Mouse (Mus musculus) embryo, embryonic 10.5 days (tissue): ENCODE data around the gene Clstn3.
"Not testable (repeated sequence)": the region's sequence is repeated elsewhere in the genome, so short reads cannot be mapped to it uniquely, and the experiment has no call there.

ENCODE experiments used
- DNase-seq: peaks from one replicate; pipeline ENCODE4 v3.0.0-alpha.2; 2015; ENCODE audit warnings: low spot score

Gene Clstn3

GRCm38 (mm10) chr6:124464305-124465271 lies at the start of gene Clstn3:
Clstn3 (minus strand) TSS chr6:124464794.
- DNase-seq = peak; percentile 91

- DNase-seq = peak; percentile 75
Observed at GRCm38 (mm10) chr6:124512355-124512836, 47.8 kb upstream of the Clstn3 start, which contains the start of gene C1ra. C1ra (plus strand) TSS chr6:124512405.

GRCm38 (mm10) chr6:124511936-124512335 lies 47.3 kb upstream of the Clstn3 start:
- no peak for DNase-seq

- DNase-seq = not testable (repeated sequence)
Observed at GRCm38 (mm10) chr6:124509192-124509591, 44.6 kb upstream of the Clstn3 start.

- DNase-seq = no peak
Observed at GRCm38 (mm10) chr6:124508292-124508691, 43.7 kb upstream of the Clstn3 start.

- DNase-seq = no peak
Observed at GRCm38 (mm10) chr6:124506991-124507390, 42.4 kb upstream of the Clstn3 start.

- no peak for DNase-seq
Observed at GRCm38 (mm10) chr6:124505028-124505427, 40.4 kb upstream of the Clstn3 start.

GRCm38 (mm10) chr6:124502021-124502420 lies 37.4 kb upstream of the Clstn3 start:
- DNase-seq = no peak

GRCm38 (mm10) chr6:124501473-124501872 lies 36.9 kb upstream of the Clstn3 start:
- DNase-seq = no peak

- no peak for DNase-seq
Observed at GRCm38 (mm10) chr6:124499914-124500566, 35.4 kb upstream of the Clstn3 start.

GRCm38 (mm10) chr6:124496054-124496453 lies 31.5 kb upstream of the Clstn3 start:
- DNase-seq = no peak

- no peak for DNase-seq
Observed at GRCm38 (mm10) chr6:124493886-124494285, 29.3 kb upstream of the Clstn3 start.

- peak; percentile 92 for DNase-seq
Observed at GRCm38 (mm10) chr6:124492842-124493561, 28.4 kb upstream of the Clstn3 start, which contains the start of gene C1rl. C1rl (plus strand) TSS chr6:124493113.

GRCm38 (mm10) chr6:124491427-124491826 lies 26.8 kb upstream of the Clstn3 start:
- DNase-seq = no peak

- no peak for DNase-seq
Observed at GRCm38 (mm10) chr6:124488952-124489351, 24.4 kb upstream of the Clstn3 start.

- no peak for DNase-seq
Observed at GRCm38 (mm10) chr6:124487509-124487908, 22.9 kb upstream of the Clstn3 start.

- DNase-seq = peak; percentile 70
Observed at GRCm38 (mm10) chr6:124485414-124486144, 21.0 kb upstream of the Clstn3 start.

- no peak for DNase-seq
Observed at GRCm38 (mm10) chr6:124484851-124485250, 20.3 kb upstream of the Clstn3 start.

GRCm38 (mm10) chr6:124483831-124484230 lies 19.2 kb upstream of the Clstn3 start:
- not testable (repeated sequence) for DNase-seq

GRCm38 (mm10) chr6:124481571-124481970 lies 17.0 kb upstream of the Clstn3 start:
- DNase-seq = peak; percentile 81

GRCm38 (mm10) chr6:124480295-124480694 lies 15.7 kb upstream of the Clstn3 start:
- DNase-seq = peak; percentile 60
